Mouse (Mus musculus) thymus, adult 2 months (tissue): ENCODE data around the gene Xpr1. TPM values are rescaled to one million over a fixed set of nuclear protein-coding genes. Genes with fewer than 3 reads are reported as not detected.

Experiments used
- DNase-seq: peaks from one replicate; pipeline ENCODE4 v3.0.0; 2021
- H3K27ac ChIP-seq: fragments of 200-500 bp; 2 replicates; pipeline ENCODE4 v1.5.1; 2012; ENCODE audit warnings: low read length, control low read depth; ENCODE audit not compliant: control insufficient read depth, insufficient read depth
- H3K27me3 ChIP-seq: fragments of 200-500 bp; 2 replicates; pipeline ENCODE4 v1.6.1; 2012; ENCODE audit warnings: mild to moderate bottlenecking, low read length, moderate library complexity, mixed read lengths; ENCODE audit not compliant: control insufficient read depth, insufficient read depth
- H3K36me3 ChIP-seq: fragments of 200-500 bp; 2 replicates; pipeline ENCODE4 v1.6.1; 2012; ENCODE audit warnings: mild to moderate bottlenecking, low read length, moderate library complexity; ENCODE audit not compliant: control insufficient read depth, insufficient read depth
- H3K4me1 ChIP-seq: fragments of 200-500 bp; replicated peaks from 2 replicates; pipeline ENCODE4 v1.6.1; 2012; ENCODE audit warnings: low read length; ENCODE audit not compliant: control insufficient read depth, insufficient read depth
- H3K4me3 ChIP-seq: fragments of 200-500 bp; 2 replicates; pipeline ENCODE4 v1.5.1; 2012; ENCODE audit warnings: mild to moderate bottlenecking, low read length, control low read depth, moderate library complexity; ENCODE audit not compliant: control insufficient read depth, insufficient read depth
- CTCF ChIP-seq: fragments of 200-500 bp; IDR thresholded peaks from 2 replicates; pipeline ENCODE4 v1.5.1; 2012; ENCODE audit warnings: mild to moderate bottlenecking, control low read depth, low read length, moderate library complexity, borderline replicate concordance; ENCODE audit not compliant: control insufficient read depth, poor library complexity, insufficient read depth; ENCODE audit errors: extremely low read depth
- POLR2A ChIP-seq: fragments of 200-500 bp; IDR thresholded peaks from 2 replicates; pipeline ENCODE4 v1.6.1; 2012; ENCODE audit warnings: mild to moderate bottlenecking, low read length, control low read depth, moderate library complexity; ENCODE audit not compliant: control insufficient read depth, poor library complexity, insufficient read depth; ENCODE audit errors: extremely low read depth
- WGBS: fragments of 180-500 bp; shearing (Covaris S2); methylation state at CpG from one replicate; pipeline ENCODE4 v1.1.7; 2018; 5-methylcytosine and 5-hydroxymethylcytosine counted together
- polyA plus RNA-seq: library from polyadenylated mRNA; depleted of rRNA; stranded (reverse); fragments of >200 nt; gene quantifications from 2 replicates; pipeline ENCODE4 v1.2.3, GENCODE M21; 2012

Xpr1 gene
- polyA plus RNA-seq, 1 experiment, result 14.7 TPM

DNA sequence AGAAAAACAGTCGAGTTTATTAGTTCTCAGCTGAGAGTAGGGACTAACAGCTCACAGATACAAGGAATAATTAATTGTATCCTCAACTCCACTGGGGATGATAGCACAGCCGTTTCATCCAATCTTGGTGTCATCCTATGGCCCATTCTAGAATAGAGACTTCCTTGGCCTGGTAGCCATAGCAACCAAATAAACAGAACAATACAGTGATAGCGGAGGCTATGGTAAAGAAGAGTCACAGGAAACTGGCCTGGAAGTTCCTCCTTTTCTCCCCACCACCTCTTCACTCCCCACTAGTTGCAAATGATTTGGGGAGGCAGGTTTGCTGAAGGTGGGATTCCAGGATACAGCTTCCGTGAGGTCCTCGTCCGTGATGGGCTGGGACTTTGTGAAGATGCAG is 30.1 kb upstream of the Xpr1 start:
- Histone ChIP-seq H3K27me3 (no peaks in the 10 kb centered on the region), H3K4me1 (no peaks in the 10 kb centered on the region), H3K4me3 (no peak overlapping the region), H3K27ac (no peak overlapping the region), H3K36me3 (no peaks in the 10 kb centered on the region)
- no peak for TF ChIP-seq POLR2A
- DNase-seq, result no peak
- WGBS, result 69% methylated on average over 6 of the region's 6 CpGs

GRCm38 (mm10) chr1:155443115-155443514 is 25.9 kb upstream of the Xpr1 start:
- H3K4me1 ChIP-seq, result no peaks in the 10 kb centered on the region
- no peak for DNase-seq
- TF ChIP-seq CTCF (no peak), POLR2A (no peak)

DNA sequence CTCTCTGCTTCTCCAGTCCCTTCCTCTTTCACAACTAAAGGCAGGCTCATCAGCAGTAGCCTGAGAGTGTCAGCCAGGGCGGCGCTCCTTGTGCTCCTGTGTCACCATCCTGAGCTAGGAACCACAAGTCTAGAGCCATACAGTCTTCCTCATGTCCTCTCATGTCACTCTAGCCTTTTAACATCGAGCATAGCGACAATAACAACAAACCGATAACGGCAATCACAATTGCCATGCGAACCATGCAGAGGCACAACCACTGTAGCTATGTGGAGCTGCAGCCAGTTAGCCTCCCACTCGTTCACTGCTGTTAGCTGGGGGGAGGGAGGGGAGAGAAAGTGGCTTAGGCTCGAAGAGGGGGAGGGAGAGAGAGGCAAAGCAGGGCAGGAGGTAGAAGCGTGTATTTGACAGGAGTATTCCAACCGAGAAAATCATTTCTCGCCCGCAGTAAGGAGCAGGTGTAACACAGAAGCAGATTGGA is 25.3 kb upstream of the Xpr1 start:
- no peak for TF ChIP-seq CTCF
- TF ChIP-seq POLR2A, result no peak
- WGBS, result 84% methylated on average over 13 of the region's 13 CpGs
- H3K36me3 ChIP-seq, result no peaks in the 10 kb centered on the region
- H3K4me1 ChIP-seq, result no peaks in the 10 kb centered on the region
- H3K4me3 ChIP-seq, result no peak overlapping the region
- no peak for DNase-seq
- H3K27ac ChIP-seq, result no peak overlapping the region
- H3K27me3 ChIP-seq, result no peaks in the 10 kb centered on the region

More at GRCm38 (mm10) chr1:155443115-155443514, 25.9 kb upstream of the Xpr1 start:
- H3K27ac ChIP-seq, result no peak overlapping the region
- no peaks in the 10 kb centered on the region for H3K36me3 ChIP-seq
- no peak overlapping the region for H3K4me3 ChIP-seq
- WGBS, result 96% methylated on average over 4 of the region's 4 CpGs
- no peaks in the 10 kb centered on the region for H3K27me3 ChIP-seq

GRCm38 (mm10) chr1:155439551-155439950 is 22.3 kb upstream of the Xpr1 start:
- Histone ChIP-seq H3K4me1 (no peaks in the 10 kb centered on the region), H3K4me3 (no peak overlapping the region), H3K27ac (no peak overlapping the region), H3K27me3 (no peaks in the 10 kb centered on the region), H3K36me3 (no peaks in the 10 kb centered on the region)
- DNase-seq, result no peak
- 84% methylated on average over 7 of the region's 7 CpGs for WGBS
- no peak for TF ChIP-seq POLR2A
- no peak for TF ChIP-seq CTCF

DNA sequence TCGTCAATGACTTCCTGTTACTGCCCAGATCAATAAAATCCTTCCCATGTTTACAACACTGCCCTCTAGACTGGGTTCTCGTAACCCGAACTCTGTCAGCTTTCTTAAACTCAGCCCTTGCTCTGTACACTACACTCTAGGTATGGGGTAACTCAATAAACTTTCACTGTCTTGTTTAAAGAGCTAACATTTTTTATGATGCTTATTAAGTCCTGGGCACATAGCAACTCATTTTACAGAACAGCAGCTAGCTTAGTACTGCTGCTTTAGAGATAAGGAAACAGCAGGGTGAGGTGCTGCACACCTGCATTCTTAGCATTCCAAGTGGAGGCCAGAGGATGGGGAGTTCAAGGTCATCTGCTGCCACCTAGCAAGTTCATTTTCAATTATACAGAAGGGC is 21.3 kb upstream of the Xpr1 start:
- no peak for DNase-seq
- WGBS, result 87% methylated on average over 3 of the region's 3 CpGs
- TF ChIP-seq CTCF (no peak), POLR2A (no peak)
- H3K4me3 ChIP-seq, result no peak overlapping the region
- H3K36me3 ChIP-seq, result no peaks in the 10 kb centered on the region
- H3K27ac ChIP-seq, result no peak overlapping the region
- no peaks in the 10 kb centered on the region for H3K27me3 ChIP-seq
- H3K4me1 ChIP-seq, result no peaks in the 10 kb centered on the region

GRCm38 (mm10) chr1:155429304-155429703 is 12.1 kb upstream of the Xpr1 start:
- Histone ChIP-seq H3K4me1 (no peaks in the 10 kb centered on the region), H3K27me3 (no peaks in the 10 kb centered on the region), H3K4me3 (no peak overlapping the region), H3K36me3 (no peaks in the 10 kb centered on the region), H3K27ac (no peak overlapping the region)
- TF ChIP-seq POLR2A (no peak), CTCF (no peak)
- WGBS, result 97% methylated on average over 7 of the region's 7 CpGs
- no peak for DNase-seq

GRCm38 (mm10) chr1:155427126-155427865 is 10.1 kb upstream of the Xpr1 start:
- TF ChIP-seq POLR2A (no peak), CTCF (no peak)
- no peaks in the 10 kb centered on the region for H3K36me3 ChIP-seq
- no peak overlapping the region for H3K4me3 ChIP-seq
- no peaks in the 10 kb centered on the region for H3K27me3 ChIP-seq
- 88% methylated on average over 6 of the region's 6 CpGs for WGBS
- no peak overlapping the region for H3K27ac ChIP-seq
- DNase-seq, result no peak
- no peaks in the 10 kb centered on the region for H3K4me1 ChIP-seq
